Mouse (Mus musculus): ENCODE results near the gene Ddx55. TPM values are rescaled to one million over a fixed set of nuclear protein-coding genes. Genes with fewer than 3 reads are reported as not detected.

Ddx55 gene
- polyA plus RNA-seq, 1 experiment = 4.9 TPM

DNA sequence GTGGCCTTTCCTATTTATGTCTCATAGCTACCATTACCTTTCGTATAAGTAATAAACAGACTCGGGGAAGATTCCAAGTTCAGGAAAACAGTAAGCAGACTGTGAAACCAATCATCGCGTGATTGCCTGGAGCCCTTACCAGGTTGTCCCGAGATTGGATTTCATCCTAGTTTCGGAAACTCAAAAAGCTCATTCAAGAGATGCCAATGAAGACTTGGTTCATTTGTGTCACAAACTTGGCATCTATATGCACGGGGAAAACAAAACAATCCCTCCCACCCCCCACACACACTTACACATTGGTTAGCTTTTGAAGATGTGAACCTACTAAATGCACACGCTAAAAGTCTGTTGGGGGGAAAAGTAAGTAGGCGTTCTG lies 581 bp upstream of the Ddx55 start:
- Histone ChIP-seq H3K27me3 (ENCODE audit: control insufficient read depth, insufficient read depth, low read length) (no peaks in the 10 kb centered on the region), H3K36me3 (ENCODE audit: control insufficient read depth, insufficient read depth, low read length) (peaks cover 3% of the 10 kb centered on the region), H3K27ac (ENCODE audit: control insufficient read depth, insufficient read depth, low read depth, low read length) (peak overlapping the region; percentile 7), H3K4me1 (ENCODE audit: control insufficient read depth, insufficient read depth, low read length) (no peaks in the 10 kb centered on the region; the same call in 1 of the 2 replicates), H3K4me3 (ENCODE audit: control insufficient read depth, low read depth, low read length) (peak overlapping the region; percentile 92; the same call in 1 of the 2 replicates)
- TF ChIP-seq POLR2A (IDR thresholded peaks at IDR 0.05; ENCODE audit: control insufficient read depth, low read depth, low read length) (no peak), CTCF (IDR thresholded peaks at IDR 0.05; ENCODE audit: control insufficient read depth, insufficient read depth, insufficient replicate concordance, low read depth, low read length) (no peak)

DNA sequence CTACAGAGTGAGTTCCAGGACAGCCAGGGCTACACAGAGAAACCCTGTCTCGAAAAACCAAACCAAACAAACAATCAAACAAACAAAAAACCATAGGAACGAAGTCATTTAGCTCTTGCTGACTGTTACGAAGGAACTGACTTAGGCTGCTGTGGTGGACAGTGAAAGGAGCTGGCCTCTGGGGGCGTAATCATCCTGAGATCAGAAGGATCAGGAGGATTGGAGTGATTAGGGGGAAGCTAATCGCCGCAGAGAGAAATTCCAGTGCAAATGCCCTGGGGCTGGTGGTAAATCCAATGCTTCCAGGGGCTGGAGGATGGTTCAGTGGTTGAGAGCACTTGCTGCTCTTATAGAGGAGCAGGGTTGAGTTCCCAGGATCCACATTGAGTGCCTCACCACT lies 943 bp downstream of the Ddx55 start:
- Histone ChIP-seq H3K36me3 (ENCODE audit: control insufficient read depth, insufficient read depth, low read length) (peaks cover 3% of the 10 kb centered on the region), H3K27ac (ENCODE audit: control insufficient read depth, insufficient read depth, low read depth, low read length) (no peak overlapping the region), H3K4me3 (ENCODE audit: control insufficient read depth, low read depth, low read length) (no peak overlapping the region), H3K4me1 (ENCODE audit: control insufficient read depth, insufficient read depth, low read length) (no peaks in the 10 kb centered on the region; the same call in 1 of the 2 replicates), H3K27me3 (ENCODE audit: control insufficient read depth, insufficient read depth, low read length) (no peaks in the 10 kb centered on the region)
- TF ChIP-seq POLR2A (IDR thresholded peaks at IDR 0.05; ENCODE audit: control insufficient read depth, low read depth, low read length) = no peak

DNA sequence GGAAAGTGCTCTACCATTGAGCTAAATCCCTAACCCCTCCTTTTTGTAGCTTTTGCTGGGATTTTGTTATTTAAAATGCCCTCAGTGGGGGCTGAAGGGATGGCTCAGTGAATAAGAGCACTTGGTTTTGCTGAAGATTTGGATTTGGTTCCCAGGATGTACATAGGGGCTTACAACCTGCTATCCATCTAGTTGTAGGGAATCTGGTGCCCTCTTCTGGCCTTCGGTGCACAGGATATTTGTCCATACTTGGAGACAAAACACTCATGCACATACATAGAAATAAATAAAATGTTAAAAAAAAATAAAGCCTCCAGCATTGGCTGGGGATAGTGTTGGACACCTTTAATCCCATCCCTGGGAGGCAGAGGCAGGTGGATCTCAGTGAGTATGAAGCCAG lies 2.5 kb downstream of the Ddx55 start:
- peaks cover 3% of the 10 kb centered on the region for H3K36me3 ChIP-seq (ENCODE audit: control insufficient read depth, insufficient read depth, low read length)

DNA sequence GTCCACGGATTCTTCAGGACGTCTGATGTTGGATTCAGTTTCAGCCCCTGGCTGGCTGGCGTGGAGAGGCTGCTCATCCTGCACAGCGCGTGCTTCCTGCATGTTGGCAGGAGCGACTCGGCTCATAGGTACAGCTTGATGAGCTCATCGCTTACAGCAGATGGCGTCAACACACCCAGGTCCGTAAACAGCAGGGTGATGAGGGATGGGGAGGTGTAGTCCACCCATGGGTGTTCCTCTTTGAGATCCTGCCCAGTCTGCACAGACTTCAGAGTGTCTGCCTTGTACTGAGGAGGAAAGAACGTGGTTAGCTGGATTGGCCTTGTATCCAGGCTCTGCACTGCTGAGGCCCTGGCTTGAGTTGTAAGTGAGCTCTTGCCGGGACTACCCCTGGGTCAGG lies 18.4 kb downstream of the Ddx55 start:
- TF ChIP-seq CTCF (IDR thresholded peaks at IDR 0.05; ENCODE audit: control insufficient read depth, insufficient read depth, insufficient replicate concordance, low read depth, low read length) (no peak), POLR2A (IDR thresholded peaks at IDR 0.05; ENCODE audit: control insufficient read depth, low read depth, low read length) (no peak)
- no peaks in the 10 kb centered on the region for H3K4me1 ChIP-seq (ENCODE audit: control insufficient read depth, insufficient read depth, low read length)
- H3K27ac ChIP-seq (ENCODE audit: control insufficient read depth, insufficient read depth, low read depth, low read length) = no peak overlapping the region
- H3K4me3 ChIP-seq (ENCODE audit: control insufficient read depth, low read depth, low read length) = no peak overlapping the region
- peaks cover 3% of the 10 kb centered on the region for H3K36me3 ChIP-seq (ENCODE audit: control insufficient read depth, insufficient read depth, low read length)
- no peaks in the 10 kb centered on the region for H3K27me3 ChIP-seq (ENCODE audit: control insufficient read depth, insufficient read depth, low read length)

More for the DNA sequence above, 2.5 kb downstream of the Ddx55 start:
- Histone ChIP-seq H3K4me1 (ENCODE audit: control insufficient read depth, insufficient read depth, low read length) (no peaks in the 10 kb centered on the region; the same call in 1 of the 2 replicates), H3K4me3 (ENCODE audit: control insufficient read depth, low read depth, low read length) (no peak overlapping the region), H3K27me3 (ENCODE audit: control insufficient read depth, insufficient read depth, low read length) (no peaks in the 10 kb centered on the region), H3K27ac (ENCODE audit: control insufficient read depth, insufficient read depth, low read depth, low read length) (no peak overlapping the region)
- TF ChIP-seq POLR2A (IDR thresholded peaks at IDR 0.05; ENCODE audit: control insufficient read depth, low read depth, low read length) = no peak
- no peak for TF ChIP-seq CTCF (IDR thresholded peaks at IDR 0.05; ENCODE audit: control insufficient read depth, insufficient read depth, insufficient replicate concordance, low read depth, low read length)

DNA sequence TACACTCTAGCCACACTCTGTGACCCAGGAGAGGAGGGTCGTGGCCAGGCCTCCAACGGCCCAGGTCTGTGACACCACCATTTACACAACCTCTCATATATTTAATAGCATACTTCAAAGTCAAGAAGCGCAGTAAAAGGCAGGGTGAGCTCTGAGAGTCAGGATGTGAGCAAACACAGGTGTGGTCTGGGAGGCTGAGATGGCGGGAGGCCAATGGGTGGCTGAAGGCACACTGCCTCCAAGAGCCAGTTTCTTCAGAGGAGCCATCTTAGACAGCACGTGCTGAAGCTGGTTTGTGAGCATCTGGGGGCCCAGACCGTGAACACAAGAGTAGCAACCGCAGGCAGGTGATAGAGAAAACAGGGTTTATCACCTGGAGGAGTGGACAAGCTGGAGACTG lies 22.8 kb downstream of the Ddx55 start:
- H3K27ac ChIP-seq (ENCODE audit: control insufficient read depth, insufficient read depth, low read depth, low read length) = no peak overlapping the region
- H3K4me3 ChIP-seq (ENCODE audit: control insufficient read depth, low read depth, low read length) = no peak overlapping the region
- TF ChIP-seq CTCF (IDR thresholded peaks at IDR 0.05; ENCODE audit: control insufficient read depth, insufficient read depth, insufficient replicate concordance, low read depth, low read length) (no peak), POLR2A (IDR thresholded peaks at IDR 0.05; ENCODE audit: control insufficient read depth, low read depth, low read length) (no peak)
- peaks cover 3% of the 10 kb centered on the region for H3K36me3 ChIP-seq (ENCODE audit: control insufficient read depth, insufficient read depth, low read length)
- no peaks in the 10 kb centered on the region for H3K27me3 ChIP-seq (ENCODE audit: control insufficient read depth, insufficient read depth, low read length)
- no peaks in the 10 kb centered on the region; the same call in 1 of the 2 replicates for H3K4me1 ChIP-seq (ENCODE audit: control insufficient read depth, insufficient read depth, low read length)

DNA sequence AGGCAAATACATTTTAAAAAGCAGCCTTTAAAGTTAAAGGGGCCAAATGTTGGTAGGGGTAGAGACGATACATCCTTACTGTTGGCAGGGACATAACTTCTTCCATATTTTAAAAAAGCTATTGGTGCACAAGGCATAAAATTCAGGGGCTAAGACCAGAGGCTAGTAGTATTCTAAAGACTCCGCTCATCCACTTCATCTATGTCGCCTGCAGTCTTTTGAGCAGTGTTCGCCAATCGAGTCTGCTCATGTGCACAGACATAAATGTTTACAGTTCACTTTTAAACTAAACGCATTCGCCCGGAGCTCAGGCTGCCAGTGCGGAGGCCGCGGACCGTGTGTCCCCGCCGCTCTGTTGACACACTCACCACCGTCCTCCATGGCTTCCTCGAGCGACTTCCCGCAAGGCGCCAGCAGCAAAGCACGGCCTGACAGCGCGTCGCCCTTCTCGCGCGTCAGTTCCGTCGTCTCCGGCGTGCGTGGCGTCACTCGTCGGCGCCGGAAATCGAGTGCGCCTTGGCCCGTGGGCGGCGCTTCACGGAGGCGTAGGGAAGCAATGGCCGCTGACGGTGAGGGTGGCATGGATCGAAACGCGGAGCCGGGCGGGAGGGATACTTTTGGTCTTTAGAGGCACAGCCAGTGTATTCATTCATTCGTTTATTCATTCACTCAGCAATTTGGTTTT lies 26.1 kb downstream of the Ddx55 start, which contains the start of the genes Eif2b1 and Gtf2h3:
Gene Eif2b1 (minus strand): TSS at position 499 of the 685 bp plus-strand sequence.
Gene Gtf2h3 (plus strand): TSS at position 508 of the 685 bp plus-strand sequence.
- Histone ChIP-seq H3K27ac (ENCODE audit: control insufficient read depth, insufficient read depth, low read depth, low read length) (no peak within 1 kb of the TSS), H3K36me3 (ENCODE audit: control insufficient read depth, insufficient read depth, low read length) (no peaks in the 10 kb centered on the region; the same call in none of the 2 replicates), H3K4me3 (ENCODE audit: control insufficient read depth, low read depth, low read length) (peak within 1 kb of the TSS; percentile 91), H3K27me3 (ENCODE audit: control insufficient read depth, insufficient read depth, low read length) (no peaks in the 10 kb centered on the region), H3K4me1 (ENCODE audit: control insufficient read depth, insufficient read depth, low read length) (no peaks in the 10 kb centered on the region; the same call in 1 of the 2 replicates)
- no peak for TF ChIP-seq CTCF (IDR thresholded peaks at IDR 0.05; ENCODE audit: control insufficient read depth, insufficient read depth, insufficient replicate concordance, low read depth, low read length)
- TF ChIP-seq POLR2A (IDR thresholded peaks at IDR 0.05; ENCODE audit: control insufficient read depth, low read depth, low read length) = peak; percentile 88

DNA sequence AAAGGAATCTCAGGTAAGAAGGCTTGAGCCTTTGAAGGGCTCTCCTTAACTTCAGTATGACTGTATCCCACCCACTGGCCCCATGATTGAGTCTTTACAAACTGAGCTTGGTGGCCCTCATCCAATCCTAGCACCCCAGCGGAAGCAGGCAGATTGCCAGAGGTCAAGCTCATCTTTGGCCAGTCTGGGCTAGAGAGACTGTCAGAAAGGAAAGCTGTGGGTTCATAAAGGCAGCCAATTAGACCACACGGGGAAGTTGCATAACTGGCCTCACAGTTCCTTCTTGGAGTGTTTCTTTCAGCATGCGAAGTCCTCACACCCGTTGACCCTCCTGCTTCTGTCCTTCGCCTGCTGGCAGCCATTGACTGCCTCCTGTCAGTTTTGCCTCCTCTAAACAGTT lies 29.9 kb downstream of the Ddx55 start:
- Histone ChIP-seq H3K4me3 (ENCODE audit: control insufficient read depth, low read depth, low read length) (no peak overlapping the region), H3K27me3 (ENCODE audit: control insufficient read depth, insufficient read depth, low read length) (no peaks in the 10 kb centered on the region), H3K27ac (ENCODE audit: control insufficient read depth, insufficient read depth, low read depth, low read length) (no peak overlapping the region), H3K4me1 (ENCODE audit: control insufficient read depth, insufficient read depth, low read length) (no peaks in the 10 kb centered on the region; the same call in 1 of the 2 replicates), H3K36me3 (ENCODE audit: control insufficient read depth, insufficient read depth, low read length) (no peaks in the 10 kb centered on the region; the same call in 1 of the 2 replicates)
- TF ChIP-seq POLR2A (IDR thresholded peaks at IDR 0.05; ENCODE audit: control insufficient read depth, low read depth, low read length) (no peak), CTCF (IDR thresholded peaks at IDR 0.05; ENCODE audit: control insufficient read depth, insufficient read depth, insufficient replicate concordance, low read depth, low read length) (no peak)

Measured in testis, adult 2 months (tissue).